Mouse (Mus musculus): ENCODE measurements around the gene Sntb2. TPM values are rescaled to one million over a fixed set of nuclear protein-coding genes. Genes with fewer than 3 reads are reported as not detected.
A peak's percentile ranks its signal among the peaks of the same experiment; 100 is the strongest.
"Not testable (repeated sequence)": the region's sequence is repeated elsewhere in the genome, so short reads cannot be mapped to it uniquely, and the experiment has no call there.

The Sntb2 gene
- polyA plus RNA-seq, 1 experiment from 2014 or later, result 12.2 TPM

DNA sequence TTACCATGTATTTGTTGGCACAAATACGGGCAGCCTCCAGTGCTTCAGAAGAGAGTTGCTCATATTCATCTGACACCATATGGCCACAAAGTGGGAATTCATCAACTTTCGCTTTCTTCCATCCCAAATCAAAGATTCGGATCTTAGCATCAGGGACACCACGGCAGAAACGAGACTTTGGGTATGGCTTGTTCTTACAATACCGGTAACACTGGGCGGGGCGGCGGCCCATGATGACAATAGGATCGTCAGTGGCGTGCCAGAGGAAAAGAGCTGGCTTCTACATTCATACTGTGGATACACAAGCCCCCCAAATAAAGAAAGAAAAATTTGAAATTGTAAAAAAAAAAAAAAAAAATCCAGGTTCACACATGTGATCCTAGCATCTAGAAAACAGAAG is 7.4 kb upstream of the Sntb2 start:
- not testable (repeated sequence) for H3K27me3 ChIP-seq (ENCODE audit: insufficient read depth, low read length); H3K9me3 ChIP-seq (ENCODE audit: low read length); ATAC-seq (ENCODE audit: low FRiP score, low TSS enrichment); H3K9ac ChIP-seq (replicated peaks; ENCODE audit: low read length); H3K4me2 ChIP-seq (replicated peaks; ENCODE audit: low read depth, low read length); H3K27ac ChIP-seq (ENCODE audit: low read length); H3K4me1 ChIP-seq (ENCODE audit: insufficient read depth, low read length); H3K4me3 ChIP-seq (ENCODE audit: low read length); H3K36me3 ChIP-seq (ENCODE audit: insufficient read depth, low read length)
- WGBS, result 93% methylated on average over 10 of the region's 11 CpGs

DNA sequence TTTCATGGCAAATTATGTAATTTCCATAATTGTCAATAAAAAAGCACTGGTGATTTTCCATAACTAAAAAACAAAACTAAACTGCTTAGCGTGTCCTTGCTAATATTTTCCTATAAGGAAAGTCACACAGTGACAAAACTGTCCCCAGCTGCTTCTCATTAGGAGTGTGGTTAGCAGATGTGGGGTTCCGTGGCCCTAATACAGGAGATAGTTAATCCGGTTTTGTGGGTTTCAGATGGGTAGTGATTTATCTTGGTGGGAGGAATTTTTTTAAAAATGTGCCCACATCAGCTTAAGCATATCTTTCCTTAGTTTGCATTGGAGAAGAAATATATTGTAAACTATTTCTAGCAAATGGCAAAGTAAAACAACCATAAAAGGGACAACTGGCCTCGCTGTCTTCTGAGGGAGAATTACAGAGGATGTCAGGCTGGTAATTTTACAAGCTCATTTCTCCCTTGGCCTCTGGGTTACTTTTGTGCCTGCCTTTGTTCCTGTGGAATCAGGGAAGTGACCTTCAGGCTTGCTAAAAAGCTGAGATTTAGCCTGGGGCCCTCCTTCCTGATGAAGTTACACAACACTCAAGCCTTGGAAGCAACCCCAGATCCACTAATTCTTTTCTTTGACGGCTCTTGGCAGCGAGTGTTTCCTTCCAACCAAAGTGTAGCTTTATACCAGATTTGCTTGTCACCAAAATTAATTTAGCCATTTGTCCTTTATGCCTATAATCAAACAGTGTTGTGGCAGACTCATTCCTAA is 6.2 kb upstream of the Sntb2 start:
- Histone ChIP-seq H3K4me2 (replicated peaks; ENCODE audit: low read depth, low read length) (no peak overlapping the region), H3K9me3 (ENCODE audit: low read length) (no peaks in the 10 kb centered on the region)
- WGBS, result 36% methylated on average over 6 of the region's 6 CpGs

DNA sequence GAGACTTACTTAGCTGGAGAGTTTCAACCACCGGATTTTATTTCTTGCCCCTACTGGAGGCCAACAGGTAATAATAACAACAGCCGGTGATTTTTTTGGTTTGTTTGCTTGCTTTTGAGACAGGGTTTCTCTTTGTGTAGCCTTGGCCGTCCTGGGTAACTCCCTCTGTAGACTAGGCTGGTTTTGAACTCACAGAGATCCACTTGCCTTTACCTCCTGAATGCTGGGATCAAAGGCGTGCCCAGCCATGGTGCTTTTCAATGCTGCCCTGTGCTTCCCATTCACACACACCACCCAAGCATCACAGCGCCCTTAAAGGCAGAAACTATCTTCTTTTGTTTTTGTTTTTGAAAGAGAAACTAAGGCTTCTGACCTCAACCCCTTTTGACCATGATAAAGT is 5.6 kb upstream of the Sntb2 start:
- no peaks in the 10 kb centered on the region for H3K27me3 ChIP-seq (ENCODE audit: insufficient read depth, low read length)
- no peak overlapping the region for H3K9ac ChIP-seq (replicated peaks; ENCODE audit: low read length)
- peaks cover 9% of the 10 kb centered on the region; the same call in 1 of the 2 replicates for H3K4me1 ChIP-seq (ENCODE audit: insufficient read depth, low read length)
- H3K36me3 ChIP-seq (ENCODE audit: insufficient read depth, low read length), result no peaks in the 10 kb centered on the region
- no peak overlapping the region for H3K4me3 ChIP-seq (ENCODE audit: low read length)
- 60% methylated on average over 5 of the region's 5 CpGs for WGBS
- H3K27ac ChIP-seq (ENCODE audit: low read length), result peak overlapping the region; percentile 72
- no peaks in the 10 kb centered on the region for H3K9me3 ChIP-seq (ENCODE audit: low read length)
- no peak overlapping the region for H3K4me2 ChIP-seq (replicated peaks; ENCODE audit: low read depth, low read length)
- ATAC-seq (ENCODE audit: low FRiP score, low TSS enrichment), result no peak

More for the DNA sequence above, 6.2 kb upstream of the Sntb2 start:
- peak overlapping the region; percentile 72 for H3K27ac ChIP-seq (ENCODE audit: low read length)
- 0 out of 2 replicates have a peak, but pooled peaks cover 9% of the 10 kb centered on the region for H3K4me1 ChIP-seq (ENCODE audit: insufficient read depth, low read length)
- no peak overlapping the region for H3K9ac ChIP-seq (replicated peaks; ENCODE audit: low read length)
- no peaks in the 10 kb centered on the region for H3K36me3 ChIP-seq (ENCODE audit: insufficient read depth, low read length)
- H3K27me3 ChIP-seq (ENCODE audit: insufficient read depth, low read length), result no peaks in the 10 kb centered on the region
- no peak overlapping the region for H3K4me3 ChIP-seq (ENCODE audit: low read length)
- no peak for ATAC-seq (ENCODE audit: low FRiP score, low TSS enrichment)

DNA sequence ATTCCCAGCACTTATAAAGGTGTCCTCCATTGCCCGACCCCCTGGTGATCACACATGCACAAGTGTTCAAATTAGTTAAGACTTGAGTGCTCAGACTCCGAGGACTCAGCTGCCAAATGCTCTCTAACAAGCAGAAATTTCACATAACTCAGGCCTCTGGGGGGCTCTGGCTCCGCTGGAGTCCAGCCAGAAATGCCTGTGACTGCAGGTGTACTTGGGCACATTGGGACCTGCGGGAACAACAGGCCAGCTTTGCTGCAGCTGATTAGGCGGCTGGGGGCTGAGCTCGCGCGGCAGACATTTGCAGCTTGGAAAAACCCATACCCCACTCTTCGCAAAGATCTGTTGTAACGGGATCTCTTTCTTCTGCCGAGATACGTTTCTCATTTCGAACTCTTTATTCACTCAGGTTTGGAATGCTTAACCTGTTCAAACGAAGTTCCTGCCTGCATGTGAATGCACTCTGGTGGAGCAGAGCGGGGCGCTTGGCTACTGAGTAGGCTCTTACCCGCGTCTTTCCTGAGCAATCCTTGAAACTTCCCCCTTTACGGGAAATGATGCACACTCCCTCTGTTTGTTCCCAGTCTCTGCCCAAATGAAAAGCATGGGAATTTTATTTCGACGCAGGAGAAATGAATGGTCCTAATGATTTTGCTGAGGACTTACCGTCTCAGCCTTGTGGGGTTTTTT is 3.0 kb upstream of the Sntb2 start:
- no peaks in the 10 kb centered on the region for H3K9me3 ChIP-seq (ENCODE audit: low read length)
- no peak overlapping the region for H3K27ac ChIP-seq (ENCODE audit: low read length)
- 8% methylated on average over 22 of the region's 22 CpGs for WGBS
- no peaks in the 10 kb centered on the region for H3K36me3 ChIP-seq (ENCODE audit: insufficient read depth, low read length)
- ATAC-seq (ENCODE audit: low FRiP score, low TSS enrichment), result no peak
- H3K4me3 ChIP-seq (ENCODE audit: low read length), result peak overlapping the region; percentile 14
- H3K4me2 ChIP-seq (replicated peaks; ENCODE audit: low read depth, low read length), result peak overlapping the region; percentile 44
- H3K4me1 ChIP-seq (ENCODE audit: insufficient read depth, low read length), result peaks cover 20% of the 10 kb centered on the region
- H3K27me3 ChIP-seq (ENCODE audit: insufficient read depth, low read length), result no peaks in the 10 kb centered on the region
- peak overlapping the region; percentile 45; the same call in 1 of the 2 replicates for H3K9ac ChIP-seq (replicated peaks; ENCODE audit: low read length)

DNA sequence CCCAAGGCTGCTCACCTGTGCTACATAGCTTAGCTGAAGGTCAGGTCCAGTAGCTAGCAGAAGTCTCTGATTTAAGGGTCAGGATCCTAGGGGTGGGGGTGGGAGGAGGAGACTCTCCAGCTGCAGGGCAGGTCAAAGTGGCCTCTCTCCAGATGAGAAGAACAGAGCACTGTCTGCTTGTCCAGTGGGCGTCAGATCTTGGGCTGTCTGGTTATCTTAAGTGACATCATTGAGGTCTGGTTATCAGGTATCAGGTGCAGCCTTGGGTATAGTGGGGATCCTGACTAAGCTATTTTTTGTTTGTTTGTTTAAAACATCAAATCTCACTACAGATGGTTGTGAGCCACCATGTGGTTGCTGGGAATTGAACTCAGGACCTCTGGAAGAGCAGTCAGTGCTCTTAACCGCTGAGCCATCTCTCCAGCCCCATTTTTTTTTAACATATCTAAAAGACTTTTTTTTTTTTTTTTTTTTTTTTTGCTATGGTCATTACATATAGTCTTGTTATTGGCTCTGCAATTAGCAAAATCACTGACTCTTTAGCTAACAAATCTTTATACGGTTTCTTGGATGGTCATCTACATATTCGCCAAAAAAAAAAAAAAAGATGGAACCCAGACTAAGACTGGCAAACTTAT is 1.9 kb upstream of the Sntb2 start:
- no peak for ATAC-seq (ENCODE audit: low FRiP score, low TSS enrichment)
- 76% methylated on average over 4 of the region's 4 CpGs for WGBS
- H3K27me3 ChIP-seq (ENCODE audit: insufficient read depth, low read length), result no peaks in the 10 kb centered on the region
- no peak overlapping the region for H3K4me2 ChIP-seq (replicated peaks; ENCODE audit: low read depth, low read length)
- H3K4me3 ChIP-seq (ENCODE audit: low read length), result no peak overlapping the region
- no peaks in the 10 kb centered on the region for H3K9me3 ChIP-seq (ENCODE audit: low read length)
- H3K36me3 ChIP-seq (ENCODE audit: insufficient read depth, low read length), result no peaks in the 10 kb centered on the region
- no peak overlapping the region for H3K27ac ChIP-seq (ENCODE audit: low read length)
- peaks cover 27% of the 10 kb centered on the region for H3K4me1 ChIP-seq (ENCODE audit: insufficient read depth, low read length)
- no peak overlapping the region for H3K9ac ChIP-seq (replicated peaks; ENCODE audit: low read length)

DNA sequence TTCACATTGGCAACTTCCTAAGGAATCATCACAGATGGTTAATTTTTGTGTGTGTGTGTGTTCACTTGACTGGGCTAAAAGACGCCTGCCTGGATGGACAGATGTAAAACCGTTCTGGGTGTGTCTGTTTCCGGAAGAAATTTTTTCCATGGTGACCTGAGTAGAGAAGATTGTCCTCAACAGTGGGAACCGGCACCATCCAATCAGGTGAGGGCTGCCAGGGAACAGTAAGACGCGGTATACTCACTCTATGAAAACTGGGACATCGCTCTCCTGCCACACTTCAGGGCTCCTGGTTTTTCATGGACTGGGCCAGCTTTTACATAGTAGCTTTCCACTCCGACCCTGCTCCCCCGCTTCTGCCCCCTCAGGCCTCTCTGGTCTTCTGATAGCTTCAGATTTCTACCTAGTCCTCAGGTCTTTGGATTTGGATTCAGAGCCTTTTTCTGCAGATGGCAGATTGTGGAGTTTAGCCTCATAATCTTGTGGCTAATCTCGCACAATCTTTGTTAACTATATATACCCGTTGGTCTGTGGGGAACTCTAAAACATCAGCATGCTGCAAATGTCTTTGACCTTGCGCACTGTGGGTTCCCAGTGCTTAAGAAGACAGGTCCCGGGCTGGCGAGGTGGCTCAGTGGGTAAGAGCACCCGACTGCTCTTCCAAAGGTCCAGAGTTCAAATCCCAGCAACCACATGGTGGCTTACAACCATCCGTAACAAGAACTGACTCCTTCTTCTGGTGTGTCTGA is 1.1 kb upstream of the Sntb2 start:
- 81% methylated on average over 15 of the region's 16 CpGs for WGBS
- no peak for ATAC-seq (ENCODE audit: low FRiP score, low TSS enrichment)
- H3K4me3 ChIP-seq (ENCODE audit: low read length), result no peak overlapping the region

DNA sequence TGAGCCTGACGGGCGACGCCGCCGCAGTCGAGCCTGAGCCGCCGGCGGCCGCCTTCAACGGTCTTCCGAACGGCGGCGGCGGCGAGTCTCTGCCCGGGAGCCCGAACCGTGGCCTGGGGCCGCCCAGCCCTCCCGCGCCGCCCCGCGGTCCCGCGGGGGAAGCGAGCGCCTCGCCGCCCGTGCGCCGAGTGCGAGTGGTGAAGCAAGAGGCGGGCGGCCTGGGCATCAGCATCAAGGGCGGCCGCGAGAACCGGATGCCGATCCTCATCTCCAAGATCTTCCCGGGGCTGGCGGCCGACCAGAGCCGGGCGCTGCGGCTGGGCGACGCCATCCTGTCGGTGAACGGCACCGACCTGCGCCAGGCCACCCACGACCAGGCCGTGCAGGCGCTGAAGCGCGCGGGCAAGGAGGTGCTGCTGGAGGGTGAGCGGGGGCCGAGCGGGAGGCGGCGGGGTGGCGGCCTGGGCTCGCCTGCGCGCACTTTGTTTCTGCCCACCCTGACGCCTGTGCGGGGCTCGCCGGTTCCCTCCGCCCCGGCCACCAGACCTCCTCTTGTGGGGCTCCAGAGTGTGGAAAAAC is 438 bp downstream of the Sntb2 start:
- Histone ChIP-seq H3K27me3 (ENCODE audit: insufficient read depth, low read length) (no peaks in the 10 kb centered on the region), H3K9me3 (ENCODE audit: low read length) (no peaks in the 10 kb centered on the region), H3K4me1 (ENCODE audit: insufficient read depth, low read length) (peaks cover 36% of the 10 kb centered on the region), H3K36me3 (ENCODE audit: insufficient read depth, low read length) (no peaks in the 10 kb centered on the region), H3K4me3 (ENCODE audit: low read length) (peak overlapping the region; percentile 83), H3K4me2 (replicated peaks; ENCODE audit: low read depth, low read length) (peak overlapping the region; percentile 87), H3K27ac (ENCODE audit: low read length) (peak overlapping the region; percentile 88), H3K9ac (replicated peaks; ENCODE audit: low read length) (peak overlapping the region; percentile 84)
- ATAC-seq (ENCODE audit: low FRiP score, low TSS enrichment), result peak; percentile 64
- WGBS, result under 1% methylated on average over 61 of the region's 76 CpGs

More for the DNA sequence above, 1.1 kb upstream of the Sntb2 start:
- Histone ChIP-seq H3K9me3 (ENCODE audit: low read length) (no peaks in the 10 kb centered on the region), H3K27ac (ENCODE audit: low read length) (no peak overlapping the region), H3K27me3 (ENCODE audit: insufficient read depth, low read length) (no peaks in the 10 kb centered on the region), H3K9ac (replicated peaks; ENCODE audit: low read length) (no peak overlapping the region), H3K4me2 (replicated peaks; ENCODE audit: low read depth, low read length) (no peak overlapping the region), H3K4me1 (ENCODE audit: insufficient read depth, low read length) (peaks cover 27% of the 10 kb centered on the region), H3K36me3 (ENCODE audit: insufficient read depth, low read length) (no peaks in the 10 kb centered on the region)

DNA sequence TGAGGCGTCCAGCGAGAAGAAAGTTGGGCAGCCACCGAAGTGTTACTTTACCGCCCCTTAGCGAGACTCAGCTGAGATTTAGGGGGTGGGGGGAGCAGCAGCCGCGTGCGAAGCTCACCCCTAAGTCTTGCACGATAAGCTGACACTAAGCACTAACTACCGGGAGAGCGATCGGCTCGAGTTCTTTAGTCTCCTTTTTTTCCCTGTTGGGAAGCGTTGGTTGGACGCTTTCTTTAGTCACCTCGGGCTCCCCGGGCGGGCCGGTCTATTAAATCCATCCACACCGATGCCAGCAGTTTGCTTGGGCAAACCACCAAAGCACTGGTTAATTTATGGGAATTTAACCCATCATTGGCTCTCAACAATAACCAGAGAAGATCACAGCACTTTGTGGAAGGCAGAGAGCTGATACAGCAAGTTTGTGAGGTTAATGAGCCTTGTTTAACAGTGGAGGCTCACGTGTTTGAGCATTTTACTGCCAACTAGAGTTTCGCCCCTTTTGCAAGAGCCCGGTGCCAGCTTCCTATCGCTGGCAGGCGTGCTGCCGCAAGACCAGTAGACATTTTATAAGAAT is 1.0 kb downstream of the Sntb2 start:
- 1% methylated on average over 26 of the region's 26 CpGs for WGBS
- Histone ChIP-seq H3K9me3 (ENCODE audit: low read length) (no peaks in the 10 kb centered on the region), H3K36me3 (ENCODE audit: insufficient read depth, low read length) (no peaks in the 10 kb centered on the region), H3K4me2 (replicated peaks; ENCODE audit: low read depth, low read length) (peak overlapping the region; percentile 87), H3K4me1 (ENCODE audit: insufficient read depth, low read length) (peaks cover 39% of the 10 kb centered on the region), H3K4me3 (ENCODE audit: low read length) (peak overlapping the region; percentile 83), H3K27ac (ENCODE audit: low read length) (peak overlapping the region; percentile 88), H3K9ac (replicated peaks; ENCODE audit: low read length) (peak overlapping the region; percentile 84), H3K27me3 (ENCODE audit: insufficient read depth, low read length) (no peaks in the 10 kb centered on the region)
- peak; percentile 35; the same call in 1 of the 2 replicates for ATAC-seq (ENCODE audit: low FRiP score, low TSS enrichment)

Data from kidney, embryonic 16.5 days (tissue).